Mouse (Mus musculus) large intestine, adult 2 months (tissue): ENCODE measurements around the gene Gpr15. TPM values are rescaled to one million over a fixed set of nuclear protein-coding genes. Genes with fewer than 3 reads are reported as not detected.

Experiments used
- DNase-seq: peaks from one replicate; pipeline ENCODE4 v3.0.0-alpha.2; 2012; ENCODE audit warnings: low read depth, low spot score
- WGBS: fragments of 180-500 bp; shearing (Covaris S2); methylation state at CpG from one replicate; pipeline ENCODE4 v1.1.7; 2018; 5-methylcytosine and 5-hydroxymethylcytosine counted together
- polyA plus RNA-seq: library from polyadenylated mRNA; depleted of rRNA; stranded (reverse); fragments of >200 nt; gene quantifications from 2 replicates; pipeline ENCODE4 v1.2.3, GENCODE M21; 2012

The Gpr15 gene
- polyA plus RNA-seq, 1 experiment = 0.35 TPM

DNA sequence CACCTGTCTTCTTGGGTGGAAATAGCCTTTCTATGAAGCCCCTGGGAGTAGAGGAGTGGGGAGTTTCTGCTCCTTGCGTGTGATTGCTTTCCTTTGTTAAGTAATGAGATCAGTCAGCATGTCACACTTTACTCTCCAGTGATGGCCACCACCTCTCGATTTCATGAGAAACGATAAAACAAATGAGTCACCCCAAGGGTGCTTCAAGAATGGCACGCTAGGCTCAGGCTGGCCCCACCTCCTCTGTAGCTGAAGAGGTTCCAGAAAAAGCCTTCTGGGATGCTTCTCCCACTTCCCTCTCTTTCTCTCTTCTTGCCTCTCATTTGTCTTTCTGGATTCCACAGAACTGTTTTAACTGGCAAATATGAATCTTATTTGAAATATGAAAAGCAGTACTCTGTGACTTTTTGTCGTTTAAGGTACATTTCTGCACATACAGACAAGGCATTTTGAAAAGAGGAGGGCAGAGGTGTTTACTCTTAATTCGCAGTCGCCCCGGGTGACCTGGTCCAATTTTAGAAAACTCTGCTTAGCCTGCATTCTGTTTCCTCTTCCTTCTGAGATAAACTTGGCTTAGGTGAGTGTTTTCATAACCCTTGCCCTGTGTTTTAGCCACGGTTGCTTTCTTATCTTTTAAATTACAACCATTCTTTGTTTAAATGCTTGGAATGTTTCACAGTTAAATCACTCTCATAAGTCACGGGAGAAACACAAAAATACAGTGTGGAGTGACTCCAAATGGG, 15.3 kb downstream of the Gpr15 start:
- no peak for DNase-seq
- 5% methylated on average over 10 of the region's 10 CpGs for WGBS

DNA sequence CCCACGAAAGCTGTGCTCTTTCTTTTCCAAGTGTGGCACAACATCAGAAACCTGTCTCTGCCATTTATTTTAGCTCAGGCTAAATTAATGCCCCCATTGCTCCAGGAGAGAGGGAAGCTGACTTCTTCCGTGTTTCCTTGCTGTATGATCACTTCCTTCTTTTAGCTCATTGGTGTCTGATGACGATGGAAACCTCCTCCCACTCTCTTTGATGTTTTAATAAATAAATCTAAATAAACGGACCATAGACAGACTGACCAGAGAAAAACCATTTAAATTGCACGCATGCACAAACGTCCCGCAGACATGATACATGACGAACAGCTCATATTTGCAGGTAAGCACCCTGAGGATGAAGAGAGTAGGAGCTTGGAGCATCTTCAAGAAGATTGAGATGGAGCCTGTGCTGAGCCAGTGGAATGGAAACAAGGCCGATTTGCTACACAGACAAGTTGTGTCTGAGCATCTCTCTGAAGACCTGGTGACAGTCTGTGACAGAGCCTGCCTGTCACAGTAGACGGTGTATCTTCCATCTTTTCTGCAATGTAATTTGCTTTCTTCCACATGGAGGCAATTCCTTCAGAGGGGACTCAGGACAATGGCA, 16.4 kb downstream of the Gpr15 start:
- no peak for DNase-seq
- WGBS = 80% methylated on average over 10 of the region's 10 CpGs

DNA sequence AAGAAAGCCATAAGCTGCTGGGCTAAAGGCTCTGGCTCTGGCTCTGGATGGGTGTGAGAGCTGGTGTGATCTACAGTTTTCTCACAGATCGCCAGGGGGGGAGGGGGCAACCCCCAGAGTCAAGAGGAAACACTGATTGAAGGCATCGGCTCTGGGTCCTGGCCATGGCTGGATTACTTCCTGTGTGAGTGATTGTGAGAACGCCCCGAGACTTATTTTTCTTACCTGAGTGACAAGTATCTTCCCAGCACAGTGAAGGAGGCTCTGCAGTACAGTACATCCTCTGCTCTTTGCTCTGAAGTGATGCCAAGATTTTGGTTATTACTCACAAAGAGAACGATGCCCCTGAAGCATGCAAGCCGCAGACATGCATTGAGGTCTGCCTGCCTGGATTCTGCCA, 17.1 kb downstream of the Gpr15 start:
- 54% methylated on average over 6 of the region's 6 CpGs for WGBS

GRCm38 (mm10) chr16:58700816-58701424, 17.9 kb downstream of the Gpr15 start:
- WGBS = 84% methylated on average over 12 of the region's 12 CpGs
- DNase-seq = no peak

More for the DNA sequence above, 17.1 kb downstream of the Gpr15 start:
- DNase-seq = no peak

GRCm38 (mm10) chr16:58700174-58700573, 18.7 kb downstream of the Gpr15 start:
- DNase-seq = no peak
- WGBS = 77% methylated on average over 6 of the region's 6 CpGs

DNA sequence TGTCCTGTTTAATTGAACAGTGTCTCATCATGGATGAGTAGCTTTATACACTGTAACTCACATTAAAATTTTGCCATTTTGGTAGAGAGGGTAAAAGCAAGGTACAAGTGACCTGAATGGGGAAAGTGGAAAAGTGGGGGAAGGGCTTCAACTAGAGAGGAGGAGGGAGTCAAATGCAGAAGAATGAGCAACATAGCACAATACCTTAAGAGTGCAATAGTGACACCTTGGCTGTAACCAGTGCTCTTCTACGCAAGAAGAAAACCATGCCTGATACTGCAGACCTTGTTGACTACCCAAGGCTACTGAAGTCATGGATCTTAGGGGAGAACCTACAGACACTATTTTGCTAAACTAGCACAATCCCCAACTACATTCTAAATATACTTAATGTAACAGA, 21.6 kb downstream of the Gpr15 start:
- no peak for DNase-seq
- 100% methylated on average over 1 of the region's 1 CpGs for WGBS

DNA sequence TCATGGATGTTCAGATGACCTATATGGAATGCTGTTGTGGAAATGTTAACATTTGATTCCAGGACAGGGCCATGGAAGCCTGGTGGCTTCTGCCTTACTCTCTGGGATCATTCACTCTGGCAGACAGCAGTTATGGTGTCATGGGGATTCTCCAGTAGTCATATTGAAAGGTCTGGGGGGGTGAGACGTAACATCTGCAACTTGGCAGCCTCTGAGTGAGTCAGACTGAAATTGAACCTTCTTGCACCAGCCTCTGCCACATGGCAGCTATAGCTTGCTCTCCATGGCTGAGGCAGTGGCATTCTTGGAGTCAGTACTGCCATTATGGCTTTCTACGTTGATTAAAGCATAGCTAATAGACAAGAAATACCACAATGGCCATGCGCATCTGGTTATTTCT, 22.1 kb downstream of the Gpr15 start:
- no peak for DNase-seq
- WGBS = 88% methylated on average over 3 of the region's 3 CpGs

- DNase-seq = no peak
- WGBS = 87% methylated on average over 5 of the region's 5 CpGs
Observed at GRCm38 (mm10) chr16:58694091-58694490, 24.8 kb downstream of the Gpr15 start.

DNA sequence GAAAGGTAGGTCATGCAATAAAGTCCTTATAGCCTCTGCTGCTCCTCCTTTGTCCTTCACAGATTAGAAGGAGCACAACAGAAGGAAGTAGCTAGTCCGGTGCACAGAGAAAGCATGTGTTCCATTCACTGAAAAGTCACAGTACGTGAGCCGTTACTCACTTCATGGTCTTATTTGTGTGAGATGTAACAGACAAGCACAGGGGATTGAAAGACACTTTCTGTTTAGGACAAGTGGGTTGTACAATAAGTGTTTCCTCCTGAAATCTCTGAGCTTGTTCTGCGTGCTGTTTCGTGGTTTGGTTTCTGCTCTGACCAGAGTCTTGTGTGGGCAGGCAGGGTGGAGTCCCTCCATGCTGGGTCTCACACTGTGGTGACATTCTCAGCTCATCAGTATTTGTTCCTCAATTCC, 28.5 kb downstream of the Gpr15 start:
- WGBS = 59% methylated on average over 5 of the region's 5 CpGs
- DNase-seq = no peak

- whole genome bisulfite sequencing = 69% methylated on average over 5 of the region's 5 CpGs
- no peak for DNase-seq
Observed at GRCm38 (mm10) chr16:58689555-58690169, 29.2 kb downstream of the Gpr15 start.

- 92% methylated on average over 1 of the region's 1 CpGs for WGBS
- no peak for DNase-seq
Observed at GRCm38 (mm10) chr16:58688534-58688933, 30.3 kb downstream of the Gpr15 start.

DNA sequence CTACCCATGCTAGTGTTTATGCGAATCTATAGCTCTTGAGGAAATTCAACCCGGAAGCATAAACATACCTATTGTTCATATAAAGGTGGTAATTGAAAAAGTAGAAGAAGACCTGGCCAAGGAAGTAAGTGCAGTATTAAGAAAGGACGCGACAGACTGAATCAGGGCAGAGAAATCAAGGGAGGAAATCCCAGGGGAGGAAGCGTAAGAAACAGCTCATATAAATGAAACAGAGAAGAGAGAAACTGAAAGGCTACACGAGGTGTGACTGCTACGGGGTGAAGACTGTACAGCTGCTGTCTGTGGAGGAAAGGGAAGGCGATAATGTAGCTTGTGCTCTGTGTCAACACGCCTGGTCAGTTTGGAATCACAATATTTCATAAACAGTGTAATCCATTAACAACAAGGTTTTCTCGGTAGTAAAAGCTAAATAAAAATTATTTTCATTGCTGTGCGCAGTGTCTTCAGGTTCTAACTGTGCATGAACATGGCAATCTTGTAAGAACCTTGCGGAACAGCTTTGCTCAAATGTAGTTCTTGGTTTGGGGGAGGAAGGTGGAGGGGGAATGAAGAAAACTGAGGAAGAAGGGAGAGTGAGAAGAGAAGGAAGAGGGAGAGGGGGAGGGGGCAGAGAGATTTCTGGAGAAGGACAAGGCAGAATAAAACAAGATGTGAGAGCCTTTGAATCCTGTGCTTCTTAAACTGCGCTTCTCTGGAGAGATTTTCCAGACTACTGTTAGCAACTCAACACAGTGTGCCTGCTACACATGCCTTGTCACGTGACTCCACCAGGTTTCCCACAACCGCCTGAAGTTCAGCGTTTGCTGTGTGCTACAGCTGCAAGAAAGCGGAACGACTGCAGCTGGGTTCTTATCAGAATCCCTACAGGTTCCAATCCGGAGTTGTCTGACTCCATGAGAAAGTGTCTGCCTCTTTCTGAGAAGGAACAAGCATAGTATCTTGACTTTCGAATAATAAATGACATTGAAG, 33.0 kb downstream of the Gpr15 start:
- WGBS = 60% methylated on average over 20 of the region's 20 CpGs
- DNase-seq = no peak

DNA sequence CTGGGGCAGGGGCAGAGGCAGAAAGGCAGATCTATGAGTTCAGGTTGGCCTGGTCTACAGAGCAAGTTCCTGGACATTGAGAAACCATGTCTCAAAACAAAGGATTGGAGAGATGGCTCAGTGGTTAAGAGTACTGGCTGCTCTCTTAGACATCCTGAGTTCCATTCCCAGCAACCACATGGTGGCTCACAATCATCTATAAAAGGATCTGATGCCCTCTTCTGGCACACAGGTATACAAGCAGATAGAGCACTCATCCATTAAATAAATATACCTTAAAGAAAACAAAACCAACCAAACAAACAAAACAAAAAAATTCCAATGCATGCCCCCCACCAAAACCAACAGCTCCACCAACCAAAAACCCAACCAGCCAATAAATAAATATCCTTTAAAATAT, 34.3 kb downstream of the Gpr15 start:
- DNase-seq = no peak

- DNase-seq = no peak
- WGBS = 92% methylated on average over 4 of the region's 4 CpGs
Observed at GRCm38 (mm10) chr16:58683911-58684310, 35.0 kb downstream of the Gpr15 start.

GRCm38 (mm10) chr16:58682870-58683269, 36.0 kb downstream of the Gpr15 start:
- no peak for DNase-seq
- WGBS = 64% methylated on average over 7 of the region's 7 CpGs

DNA sequence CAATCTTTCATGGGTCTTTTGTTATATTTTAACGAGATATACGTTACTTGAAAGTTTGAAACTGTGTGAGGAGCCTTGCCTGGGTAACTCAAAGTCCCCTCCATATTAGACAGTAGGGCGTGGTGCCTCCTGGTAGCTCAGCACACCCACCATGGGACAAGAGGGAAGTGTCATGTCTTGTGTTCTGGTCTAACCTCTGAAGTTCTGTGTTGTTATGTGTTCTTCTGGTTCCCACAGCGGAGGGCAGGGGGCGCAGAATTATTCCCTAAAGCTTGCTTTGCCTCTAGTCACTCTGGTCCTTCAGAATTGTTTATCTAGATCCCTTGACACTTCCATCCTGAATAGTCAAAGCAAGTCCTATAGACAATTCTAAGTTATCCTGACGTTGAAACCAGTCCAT, 36.8 kb downstream of the Gpr15 start:
- 96% methylated on average over 6 of the region's 6 CpGs for WGBS
- DNase-seq = no peak

- WGBS = 81% methylated on average over 7 of the region's 7 CpGs
Observed at GRCm38 (mm10) chr16:58678660-58679059, 40.2 kb downstream of the Gpr15 start.

DNA sequence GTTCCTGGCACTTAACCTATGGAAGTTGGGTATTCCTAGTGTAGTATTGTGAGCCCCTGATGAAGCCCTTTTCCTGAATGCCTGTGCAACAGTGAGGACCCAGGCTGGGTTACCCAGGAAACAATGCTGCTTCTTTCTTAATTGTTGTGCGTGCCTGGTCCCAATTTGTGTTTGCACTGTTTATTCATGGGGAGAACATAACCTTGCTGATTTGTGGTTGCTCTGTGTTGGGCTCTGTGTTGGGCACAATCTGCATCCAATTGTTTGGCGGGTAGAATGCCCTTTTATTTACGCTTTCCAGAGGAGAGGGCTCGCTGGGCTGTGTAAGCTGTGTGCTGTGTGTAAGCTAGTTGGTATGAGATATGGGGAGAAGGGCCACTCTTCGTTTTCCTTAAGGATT, 41.4 kb downstream of the Gpr15 start:
- DNase-seq = no peak
- 88% methylated on average over 5 of the region's 5 CpGs for WGBS

More at GRCm38 (mm10) chr16:58678660-58679059, 40.2 kb downstream of the Gpr15 start:
- no peak for DNase-seq

DNA sequence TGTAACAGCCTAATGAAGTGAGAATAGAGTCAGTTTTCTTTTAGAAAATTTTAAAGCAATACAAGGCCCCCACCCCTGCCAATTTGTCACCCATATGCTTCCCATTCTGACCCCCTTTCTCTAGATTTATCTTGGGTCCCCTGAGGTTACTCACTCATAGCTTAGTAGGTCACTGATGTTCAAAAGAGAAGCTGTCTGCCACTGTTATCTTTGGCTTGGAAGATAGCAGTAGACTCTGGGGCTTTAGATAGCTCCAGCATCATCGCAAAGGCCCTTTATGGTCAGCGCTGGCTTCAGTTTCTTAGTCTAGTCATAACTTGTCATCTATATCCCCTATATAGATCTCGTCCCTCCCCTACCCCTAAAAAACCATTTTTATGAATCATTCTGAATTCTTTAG, 42.2 kb downstream of the Gpr15 start:
- WGBS = 97% methylated on average over 3 of the region's 3 CpGs
- DNase-seq = no peak
